Comparison of ENCODE assay signal across 9 mouse cellular contexts in genomic region chr4:33188781-33189734, GRCm38 (mm10). TPM values are rescaled to one million over a fixed set of nuclear protein-coding genes. Genes with fewer than 3 reads are reported as not detected.
DNase-seq lines count a peak whose midpoint lies in the region; ATAC-seq and TF ChIP-seq lines count a peak whose summit lies in the region.
"Had no signal": no experiment of that assay in that cellular context is flagged by ENCODE, and none has a peak within 500 bp of the region (broad histone marks: within the 10 kb centered on the region; RNA-seq: fewer than 3 reads in every experiment).

No protein-coding gene starts in this region.

- no peaks in the 10 kb centered on the region for H3K9me3 ChIP-seq in forebrain, embryonic 13.5 days (replicated peaks)
- H3K9me3 ChIP-seq in heart, postnatal 0 days (replicated peaks; ENCODE audit: control insufficient read depth, low read length), result no peaks in the 10 kb centered on the region
- no peaks in the 10 kb centered on the region for H3K9me3 ChIP-seq in liver, embryonic 14.5 days (ENCODE audit: control insufficient read depth, low read length)
- no peaks in the 10 kb centered on the region for H3K9me3 ChIP-seq in neural tube, embryonic 12.5 days
- H3K9me3 ChIP-seq in stomach, postnatal 0 days (ENCODE audit: control insufficient read depth, low read length), result no peaks in the 10 kb centered on the region

- H3K36me3 ChIP-seq in forebrain, embryonic 13.5 days (ENCODE audit: poor library complexity, severe bottlenecking), result no peaks in the 10 kb centered on the region
- no peaks in the 10 kb centered on the region for H3K36me3 ChIP-seq in heart, postnatal 0 days (replicated peaks; ENCODE audit: control insufficient read depth, insufficient read depth, low read length)
- H3K36me3 ChIP-seq in liver, embryonic 14.5 days (replicated peaks; ENCODE audit: control insufficient read depth, insufficient read depth, low read depth), result no peaks in the 10 kb centered on the region
- no peaks in the 10 kb centered on the region for H3K36me3 ChIP-seq in neural tube, embryonic 12.5 days
- no peaks in the 10 kb centered on the region for H3K36me3 ChIP-seq in stomach, postnatal 0 days (ENCODE audit: control insufficient read depth, insufficient read depth, low read length)
- H3K36me3 ChIP-seq: G1E had no signal

- peaks cover 3% of the 10 kb centered on the region; the same call in 1 of the 2 replicates for H3K4me1 ChIP-seq in forebrain, embryonic 13.5 days
- 0 out of 2 replicates have a peak, but pooled peaks cover 3% of the 10 kb centered on the region for H3K4me1 ChIP-seq in heart, postnatal 0 days (ENCODE audit: control insufficient read depth, insufficient read depth)
- H3K4me1 ChIP-seq in liver, embryonic 14.5 days (replicated peaks; ENCODE audit: control insufficient read depth in 2 of 2, insufficient read depth in 2 of 2, low read length in 1 of 2), result no peaks in the 10 kb centered on the region
- H3K4me1 ChIP-seq in neural tube, embryonic 12.5 days, result peaks cover 2% of the 10 kb centered on the region; the same call in 1 of the 2 replicates
- no peaks in the 10 kb centered on the region for H3K4me1 ChIP-seq in stomach, postnatal 0 days (replicated peaks; ENCODE audit: control insufficient read depth, insufficient read depth)

- peak overlapping the region; percentile 71 for H3K4me3 ChIP-seq in forebrain, embryonic 13.5 days
- peak overlapping the region; percentile 67 for H3K4me3 ChIP-seq in heart, postnatal 0 days (ENCODE audit: low read depth, low read length)
- peak overlapping the region; percentile 35 to 55 for H3K4me3 ChIP-seq in liver, embryonic 14.5 days (ENCODE audit: insufficient read depth in 1 of 2, low read depth in 2 of 2, low read length in 2 of 2)
- H3K4me3 ChIP-seq in neural tube, embryonic 12.5 days, result peak overlapping the region; percentile 71
- H3K4me3 ChIP-seq in stomach, postnatal 0 days (ENCODE audit: low read depth, low read length), result peak overlapping the region; percentile 63

- TF ChIP-seq EP300 in heart, postnatal 0 days (IDR thresholded peaks at IDR 0.05; ENCODE audit: low read depth), result no peak
- TF ChIP-seq EP300 in liver, embryonic 14.5 days (IDR thresholded peaks at IDR 0.05; ENCODE audit: low read depth), result no peak
- TF ChIP-seq EP300 in stomach, postnatal 0 days (optimal IDR thresholded peaks at IDR 0.05), result no peak

- peak; percentile 24 for TF ChIP-seq CTCF in heart, postnatal 0 days (IDR thresholded peaks at IDR 0.05; ENCODE audit: low read depth)
- no peak for TF ChIP-seq CTCF in liver, embryonic 14.5 days (IDR thresholded peaks at IDR 0.05; ENCODE audit: low read depth)
- TF ChIP-seq CTCF in stomach, postnatal 0 days (IDR thresholded peaks at IDR 0.05; ENCODE audit: low read depth), result peak; percentile 52

- ATAC-seq in forebrain, embryonic 13.5 days, result peak; percentile 97
- peak; percentile 92 for ATAC-seq in heart, postnatal 0 days (ENCODE audit: insufficient read depth, low read depth)
- ATAC-seq in liver, embryonic 14.5 days (ENCODE audit: insufficient read depth), result peak; percentile 80
- ATAC-seq in neural tube, embryonic 12.5 days (ENCODE audit: low FRiP score, low read depth), result peak; percentile 92
- ATAC-seq in stomach, postnatal 0 days (ENCODE audit: low FRiP score, low TSS enrichment), result peak; percentile 94

- peak overlapping the region; percentile 86 for H3K4me2 ChIP-seq in forebrain, embryonic 13.5 days
- peak overlapping the region; percentile 95 for H3K4me2 ChIP-seq in heart, postnatal 0 days (ENCODE audit: low read depth, low read length)
- H3K4me2 ChIP-seq in liver, embryonic 14.5 days (ENCODE audit: low read depth), result peak overlapping the region; percentile 54
- H3K4me2 ChIP-seq in neural tube, embryonic 12.5 days (replicated peaks), result peak overlapping the region; percentile 78
- peak overlapping the region; percentile 88 for H3K4me2 ChIP-seq in stomach, postnatal 0 days (replicated peaks; ENCODE audit: low read depth)

- WGBS in forebrain, embryonic 13.5 days, result under 1% methylated on average over 118 of the region's 123 CpGs
- WGBS in heart, postnatal 0 days, result under 1% methylated on average over 118 of the region's 123 CpGs
- WGBS in liver, embryonic 14.5 days (ENCODE audit: insufficient replicate concordance), result under 1% methylated on average over 112 of the region's 123 CpGs
- under 1% methylated on average over 123 of the region's 123 CpGs for WGBS in neural tube, embryonic 12.5 days
- under 1% methylated on average over 100 of the region's 123 CpGs for WGBS in stomach, postnatal 0 days

- H3K27me3 ChIP-seq in forebrain, embryonic 13.5 days, result peaks cover 8% of the 10 kb centered on the region; the same call in 1 of the 2 replicates
- peaks cover 7% of the 10 kb centered on the region; the same call in 1 of the 2 replicates for H3K27me3 ChIP-seq in heart, postnatal 0 days (ENCODE audit: control insufficient read depth, insufficient read depth, low read length)
- peaks cover 29% of the 10 kb centered on the region for H3K27me3 ChIP-seq in liver, embryonic 14.5 days (ENCODE audit: control insufficient read depth, insufficient read depth, low read length)
- 0 out of 2 replicates have a peak, but pooled peaks cover 9% of the 10 kb centered on the region for H3K27me3 ChIP-seq in neural tube, embryonic 12.5 days (replicated peaks)
- no peaks in the 10 kb centered on the region for H3K27me3 ChIP-seq in stomach, postnatal 0 days (ENCODE audit: control insufficient read depth, insufficient read depth, low read length)

- H3K9ac ChIP-seq in forebrain, embryonic 13.5 days, result peak overlapping the region; percentile 83
- H3K9ac ChIP-seq in heart, postnatal 0 days (replicated peaks; ENCODE audit: low read depth, low read length), result peak overlapping the region; percentile 67
- H3K9ac ChIP-seq in liver, embryonic 14.5 days (replicated peaks), result no peak overlapping the region
- H3K9ac ChIP-seq in neural tube, embryonic 12.5 days, result peak overlapping the region; percentile 69
- peak overlapping the region; percentile 72 for H3K9ac ChIP-seq in stomach, postnatal 0 days (ENCODE audit: low read length)

- DNase-seq in CD4-positive, CD25-positive, alpha-beta regulatory T cell, adult 2 months (ENCODE audit: low read depth, low spot score), result peak; percentile 71
- DNase-seq in cerebellum, adult 11-12 months, result peak; percentile 98
- DNase-seq in heart, postnatal 0 days (ENCODE audit: low spot score), result peak; percentile 80
- peak; percentile 93 to 95 for DNase-seq in kidney, postnatal 36 days
- peak in 2 of 3 experiments; percentile 14 to 22 for DNase-seq in liver, embryonic 14.5 days (ENCODE audit: low read depth in 3 of 3, low spot score in 3 of 3)
- peak; percentile 84 for DNase-seq in stomach, postnatal 0 days (ENCODE audit: low spot score)

- peak overlapping the region; percentile 92 for H3K27ac ChIP-seq in forebrain, embryonic 13.5 days
- peak overlapping the region; percentile 93 for H3K27ac ChIP-seq in heart, postnatal 0 days (ENCODE audit: low read depth)
- H3K27ac ChIP-seq in liver, embryonic 14.5 days, result no peak overlapping the region
- H3K27ac ChIP-seq in neural tube, embryonic 12.5 days, result peak overlapping the region; percentile 54
- H3K27ac ChIP-seq in stomach, postnatal 0 days (replicated peaks), result peak overlapping the region; percentile 93

RNA-seq across cellular contexts. Expression of gene Pm20d2, which starts 0.5 kb away (rescaled TPM):
- 2.1 TPM in 2 replicates for polyA plus RNA-seq in forebrain, embryonic 13.5 days (2015; fragmentation: Nextera tagmentation; extraction: Ambion mirVana)
- total RNA-seq in heart, postnatal 0 days (2014; rRNA removed; ENCODE audit: low replicate concordance), result 10.3 and 11.1 TPM in 2 replicates
- polyA plus RNA-seq in heart, postnatal 0 days (2015; fragmentation: Nextera tagmentation; extraction: Ambion mirVana), result 2.8 and 4.4 TPM in 2 replicates
- polyA plus RNA-seq in liver, embryonic 14.5 days (2012; rRNA removed), result 0.15 and 0.25 TPM in 2 replicates
- 0.09 and 0.13 TPM in 2 replicates for polyA plus RNA-seq in liver, embryonic 14.5 days (2014; fragmentation: Nextera tagmentation; extraction: Ambion mirVana)
- 0.86 and 1.2 TPM in 2 replicates for polyA plus RNA-seq in neural tube, embryonic 12.5 days (2016; fragmentation: Nextera tagmentation; extraction: Ambion mirVana)
- 1.7 and 1.9 TPM in 2 replicates for polyA plus RNA-seq in stomach, postnatal 0 days (2015; fragmentation: Nextera tagmentation; extraction: Ambion mirVana)
- total RNA-seq: G1E had no signal
- polyA plus RNA-seq: G1E had no signal

RNA-seq across cellular contexts. Expression of gene Srsf12, which starts 19.7 kb away (rescaled TPM):
- polyA plus RNA-seq in forebrain, embryonic 13.5 days (2015; fragmentation: Nextera tagmentation; extraction: Ambion mirVana), result 13.2 and 18.8 TPM in 2 replicates
- total RNA-seq in heart, postnatal 0 days (2014; rRNA removed; ENCODE audit: low replicate concordance), result 0.19 TPM in 1 of 2 replicates, not detected in the other
- polyA plus RNA-seq in heart, postnatal 0 days (2015; fragmentation: Nextera tagmentation; extraction: Ambion mirVana), result 0.38 and 0.48 TPM in 2 replicates
- polyA plus RNA-seq in liver, embryonic 14.5 days (2012; rRNA removed), result 0.06 TPM in 2 replicates
- 0.24 TPM in 1 of 2 replicates, not detected in the other for polyA plus RNA-seq in liver, embryonic 14.5 days (2014; fragmentation: Nextera tagmentation; extraction: Ambion mirVana)
- 20.2 and 23.1 TPM in 2 replicates for polyA plus RNA-seq in neural tube, embryonic 12.5 days (2016; fragmentation: Nextera tagmentation; extraction: Ambion mirVana)
- 2.2 and 2.6 TPM in 2 replicates for polyA plus RNA-seq in stomach, postnatal 0 days (2015; fragmentation: Nextera tagmentation; extraction: Ambion mirVana)
- polyA plus RNA-seq: G1E had no signal

RNA-seq across cellular contexts. Expression of gene Gabrr1, which starts 56.7 kb away (rescaled TPM):
- not detected in 2 replicates for polyA plus RNA-seq in forebrain, embryonic 13.5 days (2015; fragmentation: Nextera tagmentation; extraction: Ambion mirVana)
- not detected in 2 replicates for total RNA-seq in heart, postnatal 0 days (2014; rRNA removed; ENCODE audit: low replicate concordance)
- polyA plus RNA-seq in heart, postnatal 0 days (2015; fragmentation: Nextera tagmentation; extraction: Ambion mirVana), result not detected in 2 replicates
- polyA plus RNA-seq in liver, embryonic 14.5 days (2012; rRNA removed), result 0.01 TPM in 1 of 2 replicates, not detected in the other
- polyA plus RNA-seq in liver, embryonic 14.5 days (2014; fragmentation: Nextera tagmentation; extraction: Ambion mirVana), result not detected in 2 replicates
- not detected in 2 replicates for polyA plus RNA-seq in neural tube, embryonic 12.5 days (2016; fragmentation: Nextera tagmentation; extraction: Ambion mirVana)
- not detected in 2 replicates for polyA plus RNA-seq in stomach, postnatal 0 days (2015; fragmentation: Nextera tagmentation; extraction: Ambion mirVana)
- polyA plus RNA-seq: G1E had no signal

Comparison
In these comparisons a context has a peak if more than half of its experiments do, and no peak if none do; other contexts are left out.
1. DNase-seq: peak in every context shown above with its lines; median percentile 98 in cerebellum, adult 11-12 months; 94 in kidney, postnatal 36 days; 84 in stomach, postnatal 0 days; 80 in heart, postnatal 0 days; 71 in CD4-positive, CD25-positive, alpha-beta regulatory T cell, adult 2 months; 18 in liver, embryonic 14.5 days.